Mouse (Mus musculus): Measurements from ENCODE around the gene Bst1. TPM values are rescaled to one million over a fixed set of nuclear protein-coding genes. Genes with fewer than 3 reads are reported as not detected.

Bst1 gene
- polyA plus RNA-seq, 1 experiment, result 5.6 TPM

GRCm38 (mm10) chr5:43842576-43843155 is 24.0 kb downstream of the Bst1 start:
- Histone ChIP-seq H3K36me3 (ENCODE audit: control insufficient read depth, insufficient read depth, low read length) (no peaks in the 10 kb centered on the region), H3K27ac (ENCODE audit: insufficient read depth, low read length) (peak overlapping the region; percentile 55; the same call in 1 of the 2 replicates), H3K4me1 (ENCODE audit: control insufficient read depth, insufficient read depth, insufficient read length) (peaks cover 16% of the 10 kb centered on the region), H3K4me3 (ENCODE audit: extremely low read depth, insufficient read depth, insufficient read length) (no peak overlapping the region), H3K27me3 (ENCODE audit: control insufficient read depth, insufficient read depth, low read length) (no peaks in the 10 kb centered on the region)
- DNase-seq (ENCODE audit: low read depth in 1 of 2, low spot score in 2 of 2), result no peak
- TF ChIP-seq POLR2A (IDR thresholded peaks at IDR 0.05; ENCODE audit: low read depth, low read length), result peak; percentile 9; the same call in 1 of the 2 replicates
- TF ChIP-seq CTCF (IDR thresholded peaks at IDR 0.05; ENCODE audit: extremely low read depth, insufficient read depth, insufficient read length, insufficient replicate concordance), result no peak
- WGBS, result 57% methylated on average over 3 of the region's 3 CpGs

GRCm38 (mm10) chr5:43845083-43845482 is 26.4 kb downstream of the Bst1 start:
- 82% methylated on average over 5 of the region's 5 CpGs for whole genome bisulfite sequencing

GRCm38 (mm10) chr5:43845646-43846045 is 27.0 kb downstream of the Bst1 start:
- peak in 1 of 2 experiments; percentile 58 for DNase-seq (ENCODE audit: low read depth in 1 of 2, low spot score in 2 of 2)
- Histone ChIP-seq H3K36me3 (ENCODE audit: control insufficient read depth, insufficient read depth, low read length) (no peaks in the 10 kb centered on the region), H3K27me3 (ENCODE audit: control insufficient read depth, insufficient read depth, low read length) (no peaks in the 10 kb centered on the region), H3K4me3 (ENCODE audit: extremely low read depth, insufficient read depth, insufficient read length) (no peak overlapping the region), H3K27ac (ENCODE audit: insufficient read depth, low read length) (peak overlapping the region; percentile 77), H3K4me1 (ENCODE audit: control insufficient read depth, insufficient read depth, insufficient read length) (peaks cover 22% of the 10 kb centered on the region)
- TF ChIP-seq CTCF (IDR thresholded peaks at IDR 0.05; ENCODE audit: extremely low read depth, insufficient read depth, insufficient read length, insufficient replicate concordance), result no peak
- 44% methylated on average over 1 of the region's 1 CpGs for WGBS

More at GRCm38 (mm10) chr5:43845083-43845482, 26.4 kb downstream of the Bst1 start:
- no peak overlapping the region for H3K4me3 ChIP-seq (ENCODE audit: extremely low read depth, insufficient read depth, insufficient read length)
- H3K36me3 ChIP-seq (ENCODE audit: control insufficient read depth, insufficient read depth, low read length), result no peaks in the 10 kb centered on the region
- H3K4me1 ChIP-seq (ENCODE audit: control insufficient read depth, insufficient read depth, insufficient read length), result peaks cover 22% of the 10 kb centered on the region
- peak overlapping the region; percentile 19; the same call in 1 of the 2 replicates for H3K27ac ChIP-seq (ENCODE audit: insufficient read depth, low read length)
- H3K27me3 ChIP-seq (ENCODE audit: control insufficient read depth, insufficient read depth, low read length), result no peaks in the 10 kb centered on the region
- no peak for TF ChIP-seq CTCF (IDR thresholded peaks at IDR 0.05; ENCODE audit: extremely low read depth, insufficient read depth, insufficient read length, insufficient replicate concordance)
- no peak for TF ChIP-seq POLR2A (IDR thresholded peaks at IDR 0.05; ENCODE audit: low read depth, low read length)
- no peak for DNase-seq (ENCODE audit: low read depth in 1 of 2, low spot score in 2 of 2)

DNA sequence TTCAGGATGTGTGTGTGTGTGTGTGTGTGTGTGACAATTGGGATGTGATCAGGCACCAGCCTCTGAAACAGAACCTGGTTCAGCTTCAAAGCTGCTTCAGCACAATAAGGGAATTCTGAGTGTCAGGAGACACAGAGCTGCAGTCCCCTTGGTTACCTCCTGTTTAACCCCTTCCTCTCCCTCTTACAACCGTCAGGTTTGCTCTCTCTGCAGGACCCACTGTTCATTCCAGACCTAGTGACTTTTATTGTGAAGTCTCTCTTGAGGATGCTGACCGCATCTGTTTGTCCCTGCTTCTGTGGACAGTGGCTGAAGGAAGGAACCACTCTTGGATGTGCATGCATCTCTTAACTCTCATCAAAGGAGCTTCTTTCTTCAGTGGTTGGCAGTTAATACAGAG is 27.5 kb downstream of the Bst1 start:
- WGBS, result 78% methylated on average over 2 of the region's 2 CpGs
- Histone ChIP-seq H3K36me3 (ENCODE audit: control insufficient read depth, insufficient read depth, low read length) (no peaks in the 10 kb centered on the region), H3K27ac (ENCODE audit: insufficient read depth, low read length) (peak overlapping the region; percentile 69), H3K4me1 (ENCODE audit: control insufficient read depth, insufficient read depth, insufficient read length) (peaks cover 22% of the 10 kb centered on the region), H3K27me3 (ENCODE audit: control insufficient read depth, insufficient read depth, low read length) (no peaks in the 10 kb centered on the region), H3K4me3 (ENCODE audit: extremely low read depth, insufficient read depth, insufficient read length) (no peak overlapping the region)
- DNase-seq (ENCODE audit: low read depth in 1 of 2, low spot score in 2 of 2), result no peak
- TF ChIP-seq CTCF (IDR thresholded peaks at IDR 0.05; ENCODE audit: extremely low read depth, insufficient read depth, insufficient read length, insufficient replicate concordance), result no peak
- no peak for TF ChIP-seq POLR2A (IDR thresholded peaks at IDR 0.05; ENCODE audit: low read depth, low read length)

DNA sequence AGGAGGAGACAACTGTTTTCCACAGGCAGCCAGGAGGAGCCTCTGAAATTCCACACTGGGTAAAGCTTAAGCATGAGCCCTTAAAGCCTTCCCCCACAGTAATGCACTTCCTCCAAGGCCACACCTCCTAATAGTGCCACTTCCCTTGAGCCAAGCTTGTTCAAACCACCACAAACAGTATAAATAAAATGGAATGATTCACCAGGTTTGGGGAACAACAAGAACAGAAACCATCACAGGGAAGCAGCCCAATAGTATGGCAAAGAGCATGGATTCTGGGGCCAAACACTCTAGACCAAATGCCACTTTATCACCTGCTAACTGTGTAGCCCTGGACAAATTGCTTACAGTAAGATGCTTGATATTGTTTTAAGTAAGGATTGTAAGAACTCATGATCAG is 28.9 kb downstream of the Bst1 start:
- H3K36me3 ChIP-seq (ENCODE audit: control insufficient read depth, insufficient read depth, low read length), result no peaks in the 10 kb centered on the region
- DNase-seq (ENCODE audit: low read depth in 1 of 2, low spot score in 2 of 2), result no peak
- no peak overlapping the region for H3K27ac ChIP-seq (ENCODE audit: insufficient read depth, low read length)
- peaks cover 23% of the 10 kb centered on the region for H3K4me1 ChIP-seq (ENCODE audit: control insufficient read depth, insufficient read depth, insufficient read length)
- no peak overlapping the region for H3K4me3 ChIP-seq (ENCODE audit: extremely low read depth, insufficient read depth, insufficient read length)
- H3K27me3 ChIP-seq (ENCODE audit: control insufficient read depth, insufficient read depth, low read length), result no peaks in the 10 kb centered on the region
- TF ChIP-seq POLR2A (IDR thresholded peaks at IDR 0.05; ENCODE audit: low read depth, low read length) (no peak), CTCF (IDR thresholded peaks at IDR 0.05; ENCODE audit: extremely low read depth, insufficient read depth, insufficient read length, insufficient replicate concordance) (no peak)

GRCm38 (mm10) chr5:43848275-43848674 is 29.6 kb downstream of the Bst1 start:
- no peak for TF ChIP-seq CTCF (IDR thresholded peaks at IDR 0.05; ENCODE audit: extremely low read depth, insufficient read depth, insufficient read length, insufficient replicate concordance)
- no peak for TF ChIP-seq POLR2A (IDR thresholded peaks at IDR 0.05; ENCODE audit: low read depth, low read length)
- Histone ChIP-seq H3K4me3 (ENCODE audit: extremely low read depth, insufficient read depth, insufficient read length) (no peak overlapping the region), H3K4me1 (ENCODE audit: control insufficient read depth, insufficient read depth, insufficient read length) (peaks cover 27% of the 10 kb centered on the region), H3K27me3 (ENCODE audit: control insufficient read depth, insufficient read depth, low read length) (no peaks in the 10 kb centered on the region), H3K27ac (ENCODE audit: insufficient read depth, low read length) (no peak overlapping the region), H3K36me3 (ENCODE audit: control insufficient read depth, insufficient read depth, low read length) (no peaks in the 10 kb centered on the region)
- 82% methylated on average over 3 of the region's 3 CpGs for WGBS
- DNase-seq (ENCODE audit: low read depth in 1 of 2, low spot score in 2 of 2), result no peak

GRCm38 (mm10) chr5:43853096-43853867 is 34.6 kb downstream of the Bst1 start:
- 39% methylated on average over 11 of the region's 11 CpGs for WGBS
- Histone ChIP-seq H3K4me3 (ENCODE audit: extremely low read depth, insufficient read depth, insufficient read length) (no peak overlapping the region), H3K4me1 (ENCODE audit: control insufficient read depth, insufficient read depth, insufficient read length) (peaks cover 18% of the 10 kb centered on the region; the same call in 1 of the 2 replicates), H3K27me3 (ENCODE audit: control insufficient read depth, insufficient read depth, low read length) (no peaks in the 10 kb centered on the region), H3K36me3 (ENCODE audit: control insufficient read depth, insufficient read depth, low read length) (no peaks in the 10 kb centered on the region), H3K27ac (ENCODE audit: insufficient read depth, low read length) (peak overlapping the region; percentile 89)
- TF ChIP-seq POLR2A (IDR thresholded peaks at IDR 0.05; ENCODE audit: low read depth, low read length) (peak; percentile 2; the same call in 1 of the 2 replicates), CTCF (IDR thresholded peaks at IDR 0.05; ENCODE audit: extremely low read depth, insufficient read depth, insufficient read length, insufficient replicate concordance) (no peak)
- DNase-seq (ENCODE audit: low read depth in 1 of 2, low spot score in 2 of 2), result peak in 1 of 2 experiments; percentile 26

All from spleen, adult 2 months (tissue).